Mouse (Mus musculus): ENCODE results near the gene Flvcr1.

- no peak for TF ChIP-seq CTCF (IDR thresholded peaks at IDR 0.05; ENCODE audit: control insufficient read depth, insufficient read depth, insufficient read length)
- TF ChIP-seq MYOG (IDR thresholded peaks at IDR 0.05; ENCODE audit: control insufficient read depth, extremely low read depth, insufficient read length), result no peak
- TF ChIP-seq MAX (IDR thresholded peaks at IDR 0.05), result no peak
- no peak for TF ChIP-seq USF1 (IDR thresholded peaks at IDR 0.05; ENCODE audit: low read depth)
Observed at GRCm38 (mm10) chr1:191071613-191072012, 45.7 kb upstream of the Flvcr1 start.
